Mouse (Mus musculus) CD4-positive, CD25-positive, alpha-beta regulatory T cell, adult 4 months (primary cell): ENCODE data around the gene Pmm1. TPM values are rescaled to one million over a fixed set of nuclear protein-coding genes. Genes with fewer than 3 reads are reported as not detected.
"Not testable (repeated sequence)": the region's sequence is repeated elsewhere in the genome, so short reads cannot be mapped to it uniquely, and the experiment has no call there.

Source experiments
- ATAC-seq: one replicate; pipeline ENCODE4 v1.8.0; 2017
- polyA plus RNA-seq, 2 experiments: library from polyadenylated mRNA; unstranded; fragments of 100-300 nt; shearing (Covaris generic); gene quantifications; one replicate each; pipeline ENCODE4 v1.2.1; 2017

Pmm1 gene
- polyA plus RNA-seq = 10 to 100 TPM; 11.4 to 14.4 TPM

DNA sequence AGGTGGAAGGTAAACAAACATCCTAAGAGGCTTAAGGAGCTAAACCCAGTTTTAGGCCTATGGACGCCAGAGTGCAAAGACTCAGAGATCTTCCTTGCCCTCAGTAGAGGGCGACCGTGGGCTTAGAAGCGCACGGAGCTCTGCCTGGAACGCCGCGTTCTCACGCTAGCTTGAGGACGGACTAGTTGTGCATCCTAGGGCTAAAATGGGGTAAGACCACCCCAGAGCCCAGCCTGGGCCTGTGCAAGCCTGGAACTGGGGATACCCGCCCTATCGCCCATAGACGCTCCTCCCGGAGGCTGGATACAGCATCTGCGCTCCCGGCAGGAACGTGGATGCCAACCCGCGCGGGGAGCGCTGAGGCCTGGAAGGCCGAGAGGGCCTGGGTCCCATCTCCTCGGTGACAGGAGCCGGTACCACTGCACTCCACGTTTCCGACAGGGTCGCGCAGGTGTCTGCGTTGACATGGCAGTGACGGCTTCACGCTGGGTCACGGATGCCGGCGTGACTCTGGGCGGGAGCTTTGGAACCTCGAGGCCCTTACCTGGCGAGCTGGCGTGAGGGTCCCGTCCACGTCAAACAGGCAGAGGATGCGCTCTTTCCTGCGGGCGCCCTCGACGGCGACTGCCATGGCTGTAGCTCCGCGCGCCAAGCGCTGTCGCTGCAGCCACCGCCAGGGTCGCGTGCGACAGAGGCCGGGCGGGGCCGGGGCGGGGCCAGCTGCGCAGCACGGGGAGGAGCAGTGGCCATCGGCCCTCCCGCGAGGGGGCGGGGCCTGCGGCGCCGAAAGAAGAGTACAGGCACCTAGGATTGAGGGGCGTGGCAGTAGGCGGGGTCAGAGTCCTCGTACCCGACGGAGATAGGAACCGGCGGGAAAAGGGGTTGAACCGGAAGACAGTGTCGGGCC is at the start of gene Pmm1:
Pmm1 (minus strand) TSS at position 760 of the 907 bp plus-strand sequence.
- ATAC-seq = peak; percentile 95

DNA sequence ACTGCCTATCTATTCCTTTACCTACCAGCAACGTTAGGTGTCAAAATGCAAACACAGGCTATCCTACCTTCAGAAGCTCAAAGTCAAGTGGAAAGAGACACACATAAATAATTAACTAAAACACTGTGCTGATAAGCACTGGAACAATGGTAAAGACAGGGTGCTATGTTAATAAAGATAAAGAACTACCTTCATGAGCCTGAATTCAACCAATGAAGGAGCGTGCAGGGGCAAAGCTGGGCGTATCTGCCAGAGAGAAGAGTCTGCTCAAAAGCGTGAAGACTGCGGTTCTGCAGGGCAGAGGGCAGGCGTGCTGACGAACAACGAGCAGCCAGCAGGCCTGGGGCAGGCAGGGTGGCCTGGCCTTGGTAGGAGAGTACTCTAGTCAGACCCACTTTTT is 43.5 kb upstream of the Pmm1 start:
- ATAC-seq = no peak

DNA sequence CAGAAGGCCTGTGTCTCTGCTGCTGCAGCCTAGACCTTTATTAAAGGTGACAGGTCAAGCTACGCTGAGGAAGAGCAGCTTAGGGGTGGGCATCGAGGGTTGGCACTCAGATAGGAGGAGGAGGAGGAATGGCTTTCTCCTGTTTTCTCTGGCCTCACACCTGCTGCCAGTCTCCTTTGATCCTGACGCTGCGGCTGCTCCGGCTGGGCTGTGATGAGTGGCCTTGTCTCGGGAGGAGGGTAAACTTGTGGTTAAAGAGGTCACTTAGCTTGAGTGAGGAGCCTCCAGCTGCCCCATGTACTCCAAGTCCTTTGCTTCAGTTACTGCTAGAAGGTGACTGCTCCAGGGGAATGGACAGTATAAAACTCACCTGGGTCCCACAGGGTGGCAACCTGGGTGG is 33.3 kb upstream of the Pmm1 start:
- no peak for ATAC-seq

DNA sequence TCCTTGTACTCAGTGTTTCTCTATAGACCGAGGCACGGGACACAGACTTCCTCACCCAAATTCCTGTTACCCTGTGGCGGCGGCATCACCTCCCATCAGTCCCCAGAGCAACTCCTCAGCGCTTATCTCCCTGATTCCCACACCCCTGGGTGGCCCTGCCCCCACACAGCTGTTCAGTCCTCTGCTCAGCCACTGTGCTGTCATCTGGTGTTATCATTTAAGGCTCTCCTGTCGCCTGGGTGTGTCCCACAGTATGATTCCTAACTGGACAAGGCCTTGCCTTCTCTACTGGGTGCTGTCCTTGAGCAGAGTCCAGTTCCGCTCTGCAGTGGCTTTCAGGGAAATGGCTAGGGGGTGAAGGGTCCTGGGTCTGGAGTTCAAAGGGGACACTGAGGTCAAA is 29.8 kb upstream of the Pmm1 start:
- no peak for ATAC-seq

DNA sequence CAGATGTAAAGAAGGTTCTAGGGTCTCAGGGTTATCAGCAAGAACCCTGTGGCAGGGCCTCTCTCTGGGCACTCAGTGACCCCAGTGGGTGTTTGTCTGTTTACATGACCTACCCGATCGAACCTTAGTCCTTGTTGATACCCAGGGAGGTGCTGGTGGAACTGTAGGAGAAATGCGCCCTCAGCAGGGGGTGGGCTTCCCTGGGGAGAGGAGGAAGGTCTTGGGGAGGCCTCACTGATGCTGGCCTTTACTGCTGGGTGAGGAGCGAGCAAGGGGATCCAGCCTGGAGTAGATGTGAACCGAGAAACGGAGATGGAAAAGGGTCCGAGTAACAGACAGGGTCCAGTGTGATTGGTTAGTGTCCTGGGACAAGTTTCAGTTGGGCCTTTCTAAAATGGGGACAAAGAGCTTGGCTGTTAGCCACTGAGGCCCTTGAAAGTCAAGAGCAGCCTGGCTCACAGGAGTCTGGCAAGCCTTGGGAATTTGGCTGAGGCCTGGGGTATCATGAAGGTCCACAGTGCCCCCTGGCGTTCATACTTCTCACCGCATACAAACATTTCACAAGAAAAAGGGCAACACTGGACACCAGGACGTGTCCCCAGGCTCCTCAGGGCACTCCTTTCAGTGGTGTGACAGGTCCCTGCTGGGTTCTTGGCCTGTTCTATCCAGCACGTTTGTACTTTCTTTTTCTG is 28.8 kb upstream of the Pmm1 start:
- peak; percentile 49 for ATAC-seq

DNA sequence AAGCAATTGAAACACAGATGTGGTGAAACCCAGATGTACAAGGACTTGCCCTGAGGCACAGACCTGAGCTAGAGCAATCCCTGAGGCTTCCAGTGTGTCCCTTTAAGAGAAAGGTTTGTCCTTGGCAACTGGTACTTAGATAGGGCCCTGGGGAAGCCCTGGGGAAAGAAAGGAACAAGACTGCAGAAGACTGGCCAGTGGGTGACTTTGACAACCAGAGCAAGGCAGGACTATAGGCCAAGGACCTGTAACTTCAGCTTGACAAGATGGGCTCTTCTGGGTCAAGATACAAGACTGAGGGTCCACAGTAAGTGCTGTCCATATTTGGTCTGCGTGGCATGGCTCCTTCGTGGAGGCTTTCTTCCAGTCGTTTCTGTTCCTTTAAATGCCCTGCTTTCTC is 26.9 kb upstream of the Pmm1 start, which contains the start of gene Xrcc6:
Xrcc6 (plus strand) TSS at position 190 of the 400 bp plus-strand sequence.
- ATAC-seq = no peak

DNA sequence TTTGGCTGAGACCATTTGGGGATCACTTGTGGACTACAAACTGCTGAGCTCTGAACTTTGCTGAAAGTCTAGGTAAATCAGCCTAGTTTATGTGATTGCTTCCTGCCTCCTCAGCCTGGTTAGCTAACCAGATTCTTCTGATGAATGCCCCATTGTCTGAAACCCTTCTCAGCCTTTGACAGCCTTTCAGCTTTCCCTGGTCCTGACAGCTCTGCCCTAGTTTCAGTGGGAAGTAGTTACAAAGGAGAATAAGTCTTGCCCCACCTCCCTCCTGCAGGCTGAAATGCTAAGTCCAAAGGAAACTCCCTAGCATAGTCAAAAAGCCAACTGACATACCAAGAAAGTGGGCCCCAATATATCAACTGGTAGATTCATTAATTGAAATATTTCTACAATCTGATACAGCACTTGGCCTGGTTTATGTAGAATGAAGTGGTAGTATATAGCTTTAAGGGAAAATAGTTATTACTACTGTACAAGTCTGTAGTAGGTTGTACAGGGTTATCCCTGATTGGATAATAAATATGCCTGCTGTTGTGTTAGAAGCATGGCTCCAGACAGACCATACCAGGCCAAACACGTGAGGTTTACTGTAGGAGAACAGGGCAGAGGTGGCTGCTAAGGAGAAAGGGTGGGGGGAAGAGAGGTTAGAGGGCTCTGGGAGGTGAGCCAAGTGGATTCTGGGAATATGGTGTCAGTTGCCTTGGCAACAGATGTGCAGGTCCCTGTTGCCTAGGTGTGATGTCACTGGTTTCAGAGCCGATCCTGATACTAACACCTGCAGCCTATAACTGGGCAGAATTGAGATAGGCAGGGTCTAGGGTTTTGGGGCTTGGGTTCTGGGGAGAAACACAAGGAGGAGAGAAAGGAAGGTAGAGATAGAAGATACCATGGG is 24.8 kb upstream of the Pmm1 start:
- ATAC-seq = no peak

DNA sequence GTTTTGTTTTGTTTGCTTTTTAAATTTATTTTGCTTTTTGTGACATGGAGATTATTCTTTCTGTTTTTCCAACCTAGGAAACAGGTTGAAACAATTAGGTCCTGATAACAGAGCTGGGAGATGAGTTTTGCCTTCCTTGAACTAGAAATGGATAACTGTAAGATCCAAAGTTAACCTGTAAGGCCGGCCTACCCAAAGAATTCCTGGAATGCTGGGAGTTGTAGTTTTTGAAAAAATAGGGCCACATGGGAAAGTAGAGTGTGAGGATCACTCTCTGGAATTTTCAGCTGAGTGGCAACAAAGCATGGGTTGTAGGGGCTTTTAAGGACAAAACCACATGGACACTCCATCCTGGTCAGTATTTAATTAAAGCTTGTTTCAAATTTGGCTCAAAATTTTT is 21.4 kb upstream of the Pmm1 start:
- no peak for ATAC-seq

DNA sequence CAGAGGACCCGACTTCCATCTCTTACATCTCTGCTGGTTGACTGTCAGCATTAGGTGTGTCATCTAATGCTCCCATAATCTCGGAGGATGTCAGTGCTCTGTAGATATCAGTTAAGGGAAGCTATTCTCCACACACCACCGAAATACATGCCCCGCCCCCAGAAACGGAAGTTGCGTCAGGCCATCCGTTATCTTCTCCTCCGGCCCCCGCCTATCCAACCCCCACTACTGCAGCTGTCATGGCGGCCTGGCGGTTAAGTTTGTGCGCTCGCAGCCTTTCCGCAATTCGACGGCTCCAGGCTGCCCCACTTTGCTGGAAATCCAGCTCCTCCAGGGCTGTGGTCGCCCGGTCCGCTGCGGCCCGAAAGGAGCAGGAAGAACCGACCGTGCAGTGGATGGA is 19.6 kb upstream of the Pmm1 start, which contains the start of gene 1700029P11Rik:
1700029P11Rik (plus strand) TSS at position 220 of the 400 bp plus-strand sequence.
- no peak for ATAC-seq

DNA sequence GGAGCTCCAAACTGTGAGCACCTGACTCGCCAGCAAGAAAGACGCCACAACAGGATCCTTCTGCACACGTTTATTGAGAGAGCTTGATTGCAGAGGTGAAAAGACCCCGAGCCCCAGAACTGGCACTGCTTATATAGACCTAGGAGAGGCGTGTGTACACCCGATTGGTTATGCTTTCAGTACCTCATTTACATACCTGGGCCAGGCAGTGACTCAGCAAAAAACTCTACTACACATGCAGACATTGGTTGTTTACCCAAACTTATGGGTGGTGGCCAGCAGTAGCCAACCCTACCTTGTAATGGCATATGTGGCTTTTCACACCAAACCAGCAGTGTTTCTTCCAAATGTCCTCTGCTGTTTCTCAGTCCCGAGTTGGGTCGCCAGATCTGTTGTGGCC is 14.4 kb upstream of the Pmm1 start:
- not testable (repeated sequence) for ATAC-seq

DNA sequence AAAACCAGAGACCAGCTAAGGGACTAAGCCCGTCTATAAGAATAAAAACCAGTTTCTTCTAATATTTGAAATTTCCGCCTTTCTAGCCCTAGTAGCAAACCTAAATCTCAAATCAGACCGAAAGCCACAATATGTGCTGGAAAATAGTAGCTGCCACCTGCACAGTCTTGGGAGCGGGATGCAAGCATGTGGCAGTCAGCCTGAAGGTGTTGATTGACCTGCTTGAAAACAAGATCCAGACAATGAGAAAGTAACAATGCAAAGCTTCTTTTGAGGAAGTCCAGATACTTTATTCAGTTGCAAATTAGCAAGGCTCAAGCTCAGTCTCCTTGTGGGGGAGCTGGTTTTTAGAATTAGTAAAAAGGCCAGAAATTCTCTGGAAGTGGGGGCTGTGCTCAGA is 9.8 kb upstream of the Pmm1 start:
- not testable (repeated sequence) for ATAC-seq

DNA sequence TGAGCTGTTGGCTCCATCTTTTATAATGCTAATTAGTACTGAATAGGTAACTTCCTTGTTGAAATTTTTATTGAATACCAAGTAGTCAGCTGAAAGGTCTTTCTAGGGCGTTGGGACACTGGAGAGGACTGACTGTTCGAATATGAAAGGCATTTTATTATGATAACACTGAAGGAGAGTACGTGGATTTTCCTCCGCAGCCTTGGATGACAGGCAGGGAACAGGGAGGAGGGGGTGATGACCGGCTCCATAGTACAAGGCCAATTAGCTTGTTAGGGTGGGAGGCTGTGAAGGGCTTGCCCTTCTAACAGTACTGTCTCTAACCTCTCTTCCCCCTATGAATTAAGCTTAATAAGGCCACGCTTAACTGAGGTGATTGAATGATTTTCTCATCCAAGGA is 8.9 kb upstream of the Pmm1 start:
- ATAC-seq = not testable (repeated sequence)

DNA sequence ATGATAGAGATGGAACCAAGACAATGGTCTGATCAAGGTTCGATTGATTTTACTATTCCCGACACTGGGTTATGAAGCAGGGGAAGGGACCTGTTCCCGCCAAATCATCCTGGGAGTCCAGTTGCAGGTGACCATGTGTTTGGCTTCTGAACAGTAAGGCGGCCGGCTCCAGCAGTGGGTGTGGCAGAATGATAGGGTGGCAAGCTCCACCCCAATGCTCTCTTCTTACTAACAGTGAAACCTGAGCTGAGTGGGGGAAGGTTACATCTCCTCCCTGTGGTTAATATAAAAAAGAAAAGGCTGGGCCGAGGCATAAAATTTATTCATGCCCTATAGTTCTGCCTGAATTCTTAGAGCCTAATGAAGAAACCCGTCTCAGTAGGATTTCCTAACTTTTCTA is 8.4 kb upstream of the Pmm1 start:
- ATAC-seq = no peak

DNA sequence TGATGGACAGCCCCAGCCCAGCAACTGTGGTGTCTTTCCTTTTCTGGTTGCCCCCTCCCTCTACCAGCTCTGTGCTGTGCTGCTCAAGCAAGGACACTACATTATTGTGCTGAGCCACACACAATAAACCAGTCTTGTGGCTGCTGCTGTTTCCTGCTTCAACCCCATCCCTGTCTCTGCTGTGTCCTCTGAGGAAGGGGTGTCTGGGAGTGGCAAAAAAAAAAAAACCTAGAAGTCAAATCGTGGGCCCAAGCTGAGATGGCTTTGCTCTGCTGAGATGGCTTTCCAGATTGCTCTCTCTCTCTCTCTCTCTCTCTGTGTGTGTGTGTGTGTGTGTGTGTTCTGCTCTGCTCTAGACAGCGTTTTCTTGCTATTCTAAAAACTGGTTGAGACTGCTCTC is 7.7 kb upstream of the Pmm1 start:
- ATAC-seq = no peak

DNA sequence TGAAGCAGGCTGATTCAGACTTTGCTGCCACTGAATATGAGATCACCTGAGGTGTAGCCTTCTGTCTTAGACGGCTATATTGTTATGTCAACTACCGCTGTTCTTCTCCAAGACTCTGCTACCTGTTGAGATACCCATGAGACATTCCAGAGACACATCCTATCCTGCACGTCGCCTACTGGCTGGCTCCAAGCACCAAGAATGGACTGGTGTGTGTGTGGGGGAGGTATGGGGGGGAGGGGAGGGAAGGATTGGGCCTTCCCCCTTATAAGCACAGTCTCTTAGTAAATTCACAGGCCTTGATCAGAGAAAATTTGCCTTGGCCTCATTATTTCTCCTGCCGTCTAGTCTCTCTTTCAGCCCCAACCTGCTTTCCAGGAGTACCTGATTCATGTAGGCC is 7.1 kb upstream of the Pmm1 start:
- ATAC-seq = no peak

DNA sequence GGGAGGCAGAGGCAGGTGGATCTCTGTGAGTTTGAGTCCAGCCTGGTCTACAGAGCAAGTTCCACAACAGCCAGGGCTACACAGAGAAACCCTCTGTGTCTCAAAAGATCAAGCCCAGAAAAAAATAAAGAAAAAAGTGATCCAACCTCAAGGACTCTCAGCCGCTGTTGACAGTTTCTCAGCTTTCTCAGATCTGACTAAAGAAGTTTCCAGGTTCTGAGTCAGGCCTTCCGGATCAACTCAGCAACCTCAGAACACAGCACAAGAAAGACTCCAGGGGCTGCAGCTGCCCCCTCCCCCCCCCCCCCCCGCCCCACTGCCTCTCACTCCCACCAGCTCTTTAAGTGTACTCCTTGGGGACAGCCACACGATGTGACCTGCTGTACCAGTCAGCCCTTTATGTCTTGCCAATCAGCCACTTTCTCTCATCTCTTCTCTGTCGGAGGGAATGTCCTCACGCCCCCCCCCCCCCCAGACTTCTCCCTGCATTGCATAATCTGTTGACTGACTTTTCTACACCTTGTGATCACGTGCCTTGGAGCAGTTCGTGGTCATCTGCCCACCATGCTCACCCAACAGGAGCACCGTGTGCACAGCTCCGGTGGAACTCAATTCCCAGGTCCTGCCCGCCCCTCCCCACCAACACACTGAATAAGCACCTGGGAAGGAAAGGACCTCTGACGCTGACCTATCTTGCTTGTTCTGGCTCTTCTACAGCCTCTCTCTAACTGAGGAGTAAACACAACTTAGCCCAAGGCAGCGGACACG is 5.5 kb upstream of the Pmm1 start:
- no peak for ATAC-seq

DNA sequence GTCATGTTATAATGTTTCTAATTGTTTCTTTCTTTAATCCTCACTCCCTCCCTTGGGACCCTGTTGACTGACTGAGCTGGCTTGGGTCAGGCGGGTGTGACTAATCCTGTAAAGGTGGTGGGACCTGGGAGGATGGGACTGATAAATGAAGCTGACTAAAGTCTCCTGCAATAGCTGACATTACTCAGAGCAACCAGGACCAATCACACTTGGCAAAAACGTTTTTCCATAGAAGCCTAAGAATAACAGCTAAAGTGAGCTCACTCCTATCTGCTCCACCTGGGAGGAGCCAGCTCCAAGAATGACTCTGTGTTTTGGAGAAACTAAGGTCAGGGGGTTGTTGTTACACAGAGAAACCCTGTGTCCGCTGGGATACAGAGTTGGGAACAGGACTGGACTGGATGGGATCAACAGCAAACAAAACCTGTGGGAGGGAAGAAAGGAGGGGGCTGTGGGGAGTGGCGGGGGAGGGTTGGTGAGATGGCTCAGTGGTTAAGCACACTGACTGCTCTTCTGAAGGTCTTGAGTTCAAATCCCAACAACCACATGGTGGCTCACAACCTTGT is 4.3 kb upstream of the Pmm1 start:
- no peak for ATAC-seq

DNA sequence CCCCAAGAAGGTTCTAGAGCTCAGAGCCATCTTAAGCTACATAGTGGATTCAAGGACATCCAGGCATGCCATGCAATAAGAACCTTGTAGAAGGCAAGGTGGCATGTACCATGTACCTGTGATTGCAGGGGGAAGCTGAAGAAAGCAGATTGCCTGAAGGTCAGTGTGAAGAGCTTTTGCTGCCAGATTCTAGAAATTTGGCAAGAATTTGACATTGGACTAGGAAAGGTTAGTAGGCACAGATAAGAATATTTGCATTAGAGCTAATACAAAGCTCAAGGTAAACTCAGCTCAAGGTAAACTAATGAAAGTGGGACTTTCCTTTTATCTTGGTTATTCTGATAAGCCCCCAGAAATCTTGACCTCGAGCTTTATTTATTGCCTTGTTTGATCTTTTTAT is 3.5 kb upstream of the Pmm1 start:
- no peak for ATAC-seq

DNA sequence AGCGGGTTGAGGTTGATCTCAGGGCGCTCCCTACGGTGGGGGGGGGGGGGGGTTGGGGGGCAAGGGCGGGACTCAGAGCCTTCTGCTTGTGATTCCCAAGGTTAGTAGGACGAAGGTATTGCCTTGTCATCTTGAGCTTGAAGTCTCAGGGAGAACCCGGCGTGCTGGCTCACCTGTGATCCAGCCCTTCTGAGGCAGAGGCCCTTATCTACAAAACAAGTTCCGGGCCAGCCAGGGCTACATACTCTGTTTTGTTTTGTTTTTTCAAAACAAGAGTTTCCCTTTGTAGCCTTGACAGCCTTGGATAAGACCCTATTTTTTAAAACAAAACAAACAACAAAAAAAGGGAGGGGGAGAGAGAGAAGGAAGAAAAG is 335 bp upstream of the Pmm1 start:
- ATAC-seq = no peak

DNA sequence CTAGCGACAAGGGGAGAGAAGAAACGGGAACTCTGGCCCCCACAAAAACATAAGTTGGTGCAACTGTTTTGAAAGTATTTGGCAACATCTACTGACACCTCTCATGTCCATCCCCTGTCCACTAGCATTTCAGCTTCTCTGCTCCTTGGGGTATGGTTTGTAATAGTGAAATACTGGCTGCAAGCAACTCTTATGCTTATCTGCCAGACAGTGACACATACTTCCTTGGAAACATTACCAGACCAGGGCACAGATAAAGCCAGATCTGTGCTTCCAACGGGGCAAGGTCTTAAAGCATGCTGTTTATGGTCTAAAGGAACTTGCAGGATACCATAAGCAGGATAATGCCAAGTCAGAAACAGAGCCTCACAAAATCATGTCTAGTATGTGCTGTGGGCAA is 1.8 kb downstream of the Pmm1 start:
- no peak for ATAC-seq

DNA sequence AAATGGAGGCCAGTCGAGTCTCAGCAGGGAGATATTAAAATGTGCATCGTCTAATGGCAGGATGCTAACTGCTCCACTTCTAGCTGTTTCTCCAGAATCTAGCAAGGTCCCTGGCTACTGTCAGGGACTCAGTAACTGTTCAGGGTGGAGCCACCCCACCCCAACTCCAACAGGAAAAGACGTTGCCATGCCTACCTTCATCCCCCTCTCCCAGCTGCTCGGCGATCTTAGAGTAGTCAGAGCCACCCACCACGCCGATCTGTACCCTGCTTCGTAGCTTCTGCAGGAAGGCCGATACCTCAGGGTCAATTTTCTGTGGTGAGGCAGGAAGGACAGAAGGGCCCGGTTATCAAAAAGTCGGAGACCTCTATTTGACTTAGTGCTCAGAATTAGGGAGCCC is 3.1 kb downstream of the Pmm1 start:
- no peak for ATAC-seq

DNA sequence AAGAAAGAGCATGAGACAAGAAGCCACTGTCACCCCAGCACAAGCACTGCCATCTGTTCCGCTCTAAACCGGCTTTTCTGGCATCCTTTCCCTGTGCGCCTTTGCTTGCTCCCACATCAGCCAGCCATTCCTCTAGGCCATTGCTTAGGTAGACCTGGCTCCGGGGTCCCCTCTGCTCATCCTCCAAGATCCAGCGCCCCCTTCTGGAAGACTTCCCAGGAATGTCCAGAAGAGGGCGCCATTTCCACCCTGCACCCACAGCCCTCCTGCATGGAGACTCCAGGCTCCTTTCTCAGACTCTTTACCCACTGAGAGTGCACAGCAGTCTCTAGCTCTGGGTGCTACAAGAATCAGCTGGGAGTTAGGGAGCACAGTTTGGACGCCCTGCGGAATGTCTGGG is 4.3 kb downstream of the Pmm1 start:
- ATAC-seq = no peak
